Mouse (Mus musculus) erythroblast, adult 5-6 weeks (primary cell): ENCODE measurements around the gene Kat8. TPM values are rescaled to one million over a fixed set of nuclear protein-coding genes. Genes with fewer than 3 reads are reported as not detected.
A peak's percentile ranks its signal among the peaks of the same experiment; 100 is the strongest.
"Not testable (repeated sequence)": the region's sequence is repeated elsewhere in the genome, so short reads cannot be mapped to it uniquely, and the experiment has no call there.

Experiments
- ATAC-seq: replicated peaks from 2 replicates; pipeline ENCODE4 v1.8.0; 2016; ENCODE audit warnings: moderate number of reproducible peaks, mild to moderate bottlenecking, moderate TSS enrichment, inconsistent platforms; ENCODE audit not compliant: poor library complexity, low FRiP score, severe bottlenecking
- total RNA-seq, 2 experiments: library from RNA; stranded (forward) in 1 of 2; stranded (reverse) in 1 of 2; fragments of 150-400 nt in 1 of 2; fragments of 200-764, 138-1000 nt in 1 of 2; gene quantifications; 2 replicates each; pipeline versions ENCODE4 v1.2.3 to v1.2.4; 2015 to 2017; ENCODE audit warnings: low replicate concordance in 2 of 2

The Kat8 gene
- total RNA-seq, 2 experiments from 2014 or later, result 3.5 to 16.4 TPM

DNA sequence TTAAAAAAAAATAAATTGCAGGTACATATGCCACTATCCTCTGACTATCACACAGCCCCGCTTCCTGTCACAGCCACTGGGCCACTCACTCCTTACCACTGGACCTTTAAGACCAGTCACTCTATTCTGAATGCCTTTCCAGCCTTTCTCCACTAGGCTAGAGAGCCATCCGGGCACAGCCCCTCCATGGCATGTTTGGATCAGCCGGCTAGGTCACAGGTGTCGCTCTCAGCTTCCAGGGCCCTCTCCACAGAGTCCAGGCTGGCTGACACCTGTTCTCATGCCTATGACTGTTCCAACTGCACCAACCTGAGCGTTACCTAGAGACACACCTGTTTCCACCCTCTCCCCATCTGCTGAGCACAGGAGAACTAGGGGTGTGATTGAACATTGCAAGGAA, 16.3 kb downstream of the Kat8 start:
- no peak for ATAC-seq

DNA sequence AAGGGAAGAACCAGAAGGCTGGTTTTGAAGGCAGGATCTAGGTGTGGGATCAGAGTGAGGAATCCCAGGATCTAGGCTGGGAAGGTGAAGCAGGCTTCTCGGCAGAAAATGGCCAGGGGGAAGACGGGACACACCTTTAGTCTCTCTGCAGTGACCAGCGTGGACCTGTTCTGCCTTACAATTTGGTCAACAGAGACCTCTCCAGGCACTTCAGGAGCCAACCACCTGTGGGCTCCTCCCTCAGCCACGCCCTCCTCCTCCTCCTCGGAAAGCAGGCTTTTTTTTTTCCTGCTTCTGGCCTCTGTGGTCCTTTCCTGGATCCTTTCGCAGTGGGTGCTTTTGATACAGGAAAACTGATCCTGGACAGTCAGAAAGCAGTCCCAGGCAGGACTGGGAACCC, 17.6 kb downstream of the Kat8 start, which contains the start of gene Prss8:
Gene Prss8 (minus strand): TSS at position 182 of the 400 bp plus-strand sequence.
- no peak for ATAC-seq

DNA sequence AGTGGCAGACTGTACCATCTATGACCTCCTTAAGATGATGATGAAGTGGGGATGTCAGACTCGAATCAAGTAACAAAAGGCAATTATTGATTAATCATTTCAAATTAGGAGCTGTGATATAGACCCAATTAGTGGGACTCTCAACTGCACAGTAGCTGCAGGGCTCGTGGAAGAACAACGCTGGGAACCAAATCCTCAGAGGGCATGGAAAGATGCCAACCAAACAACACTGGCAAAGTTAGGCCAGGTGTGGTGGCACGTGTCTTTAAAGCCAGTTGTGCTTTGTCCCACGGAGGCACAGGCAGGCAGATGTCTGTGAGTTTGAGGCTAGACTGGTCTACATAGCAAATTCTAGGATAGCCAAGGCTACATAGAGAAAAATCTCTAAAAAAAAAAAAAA, 18.3 kb downstream of the Kat8 start:
- ATAC-seq, result no peak

DNA sequence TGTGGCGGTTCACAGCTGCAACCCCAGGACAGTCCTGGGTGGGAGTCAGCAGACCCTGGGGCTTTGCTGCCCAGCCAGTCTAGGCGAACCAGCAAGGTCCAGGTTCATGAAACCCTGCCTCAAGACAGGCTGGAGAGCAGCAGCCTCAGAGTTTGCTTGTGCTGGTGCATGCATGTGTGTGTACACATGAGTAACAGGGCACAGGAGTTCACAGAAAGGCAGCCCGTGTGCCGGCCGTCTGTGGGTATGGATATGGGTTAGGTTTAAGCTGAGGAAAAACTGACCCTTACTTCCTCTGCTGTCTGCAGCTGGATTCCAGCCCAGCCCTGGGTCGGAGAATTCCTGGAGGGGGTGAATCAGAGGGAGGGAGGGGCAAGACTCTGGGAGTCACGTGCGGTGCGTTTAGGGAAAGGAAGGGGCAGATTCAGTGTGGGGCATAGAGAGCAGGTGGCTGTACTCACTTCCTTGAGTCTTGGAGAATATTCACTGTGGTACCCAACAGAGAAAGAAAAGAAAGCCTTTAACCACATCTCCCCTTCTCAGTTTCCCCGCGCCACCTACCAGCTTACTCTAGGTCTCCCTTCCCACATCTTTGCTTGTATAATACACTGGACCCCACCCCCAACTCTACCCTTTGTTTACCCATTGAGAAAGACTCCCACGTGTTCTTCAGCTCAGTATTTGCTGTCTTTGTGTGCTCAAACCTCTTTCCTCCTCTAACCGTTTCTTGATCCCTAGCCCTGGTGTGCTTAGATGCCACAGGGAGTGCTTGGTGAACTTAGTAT, 19.2 kb downstream of the Kat8 start:
- no peak for ATAC-seq

DNA sequence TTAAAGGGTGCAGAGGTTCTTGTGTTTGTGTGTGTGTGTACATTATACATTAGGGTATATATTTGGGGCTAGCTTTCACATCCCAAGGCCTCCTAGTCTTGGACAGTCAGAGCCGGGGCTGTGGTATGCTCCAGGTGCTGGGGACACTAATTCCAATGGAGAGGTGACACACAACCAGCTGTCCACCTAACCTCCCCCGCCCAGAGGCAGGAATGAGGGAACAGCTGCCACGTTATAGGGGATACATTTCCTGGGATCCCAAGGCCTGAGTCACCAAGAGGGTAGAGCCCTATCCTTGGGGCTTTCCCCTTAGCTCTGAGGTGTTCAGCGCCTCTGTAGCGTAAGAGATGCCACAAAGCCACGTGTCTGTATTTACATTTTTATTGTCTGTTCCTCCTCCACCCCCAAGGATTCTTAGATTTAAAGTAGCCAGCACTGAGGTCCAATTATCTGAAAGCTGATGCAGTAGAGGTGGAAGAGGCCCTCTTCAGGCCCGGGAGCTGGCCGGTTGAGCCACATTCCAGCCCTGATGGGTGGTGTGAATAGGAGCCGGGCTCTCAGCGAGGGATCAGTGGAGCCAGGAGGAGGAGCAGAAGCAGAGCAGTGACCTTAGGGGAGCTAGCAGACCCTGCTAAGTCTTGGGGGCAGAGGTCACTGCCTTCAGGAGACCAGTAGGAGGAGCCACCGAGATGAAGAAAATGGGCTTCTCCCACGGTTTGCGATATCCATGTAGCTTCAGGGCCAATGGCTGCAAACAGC, 20.1 kb downstream of the Kat8 start:
- no peak for ATAC-seq

DNA sequence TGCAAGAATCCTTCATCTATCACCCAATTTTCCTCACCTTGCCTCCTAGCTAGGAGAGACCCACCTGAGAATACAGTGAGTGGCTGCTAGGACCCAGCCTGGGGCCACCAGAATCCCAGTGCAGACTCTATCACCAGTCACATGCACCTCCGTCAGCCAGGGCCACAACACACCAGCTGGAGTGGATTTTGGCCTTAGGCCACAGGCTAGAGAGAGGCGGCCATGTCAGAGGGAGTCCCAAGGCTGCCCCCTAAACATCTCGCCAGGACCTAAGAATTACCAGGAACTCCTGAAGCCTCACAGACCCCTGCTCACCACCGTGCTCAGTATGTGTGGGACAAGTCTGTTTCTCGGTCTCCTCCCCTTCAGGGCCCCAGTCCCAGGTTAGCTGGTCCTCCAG, 21.8 kb downstream of the Kat8 start:
- no peak for ATAC-seq

DNA sequence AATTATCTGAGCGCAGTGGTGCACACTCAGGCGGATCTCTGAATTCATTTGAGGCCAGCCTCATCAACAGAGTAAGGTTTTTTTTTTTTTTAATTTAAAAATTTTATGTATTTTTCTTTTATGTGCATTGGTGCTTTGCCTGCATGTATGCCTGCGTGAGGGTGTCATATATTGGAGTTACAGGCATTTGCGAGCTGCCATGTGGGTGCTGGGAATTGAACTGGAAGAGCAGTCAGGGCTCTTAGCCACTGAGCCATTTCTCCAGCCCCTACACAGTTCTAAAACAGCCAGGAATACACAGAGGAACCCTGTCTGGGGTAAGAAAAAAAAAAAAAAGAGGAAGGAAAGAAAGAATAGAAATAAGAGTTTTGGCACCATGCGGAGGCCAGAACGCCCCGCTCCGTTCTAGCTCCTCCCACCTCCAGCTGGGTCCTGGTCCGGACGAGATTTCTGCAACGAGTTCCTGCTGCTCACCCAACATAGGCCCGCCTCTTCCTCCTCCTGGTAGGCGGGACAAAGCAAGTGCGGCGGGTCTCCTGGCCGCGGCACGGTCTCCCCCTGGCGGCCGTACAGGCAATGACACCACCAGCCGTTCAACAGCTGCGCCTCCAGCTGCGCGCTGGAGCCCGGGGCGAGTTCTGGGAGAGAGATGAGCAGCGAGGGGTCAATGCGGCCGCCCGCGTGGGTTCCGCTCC, 22.9 kb downstream of the Kat8 start:
- peak; percentile 98 for ATAC-seq

DNA sequence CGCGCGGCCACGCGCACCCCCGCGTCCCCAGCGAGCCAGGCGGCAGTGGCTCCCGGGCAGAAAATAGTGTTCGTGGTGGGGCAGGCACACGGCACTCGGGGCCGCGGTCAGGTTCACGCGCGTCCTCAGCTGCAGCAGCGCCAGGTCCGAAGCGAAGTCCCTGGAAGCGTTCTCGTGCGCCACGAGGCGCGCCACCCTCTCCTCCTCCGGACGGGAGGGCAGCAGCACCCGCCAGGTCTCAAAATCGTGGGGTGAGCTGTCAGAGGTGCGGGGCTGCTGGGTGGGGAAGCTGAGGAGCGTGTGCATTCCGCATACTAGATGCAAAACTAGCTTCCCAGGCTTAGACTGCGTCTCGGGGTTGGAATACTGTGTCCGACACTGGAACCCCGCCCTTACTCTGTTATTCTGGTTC, 23.4 kb downstream of the Kat8 start:
- 0 out of 2 replicates have a peak, but pooled peaks have one; percentile 8 for ATAC-seq

DNA sequence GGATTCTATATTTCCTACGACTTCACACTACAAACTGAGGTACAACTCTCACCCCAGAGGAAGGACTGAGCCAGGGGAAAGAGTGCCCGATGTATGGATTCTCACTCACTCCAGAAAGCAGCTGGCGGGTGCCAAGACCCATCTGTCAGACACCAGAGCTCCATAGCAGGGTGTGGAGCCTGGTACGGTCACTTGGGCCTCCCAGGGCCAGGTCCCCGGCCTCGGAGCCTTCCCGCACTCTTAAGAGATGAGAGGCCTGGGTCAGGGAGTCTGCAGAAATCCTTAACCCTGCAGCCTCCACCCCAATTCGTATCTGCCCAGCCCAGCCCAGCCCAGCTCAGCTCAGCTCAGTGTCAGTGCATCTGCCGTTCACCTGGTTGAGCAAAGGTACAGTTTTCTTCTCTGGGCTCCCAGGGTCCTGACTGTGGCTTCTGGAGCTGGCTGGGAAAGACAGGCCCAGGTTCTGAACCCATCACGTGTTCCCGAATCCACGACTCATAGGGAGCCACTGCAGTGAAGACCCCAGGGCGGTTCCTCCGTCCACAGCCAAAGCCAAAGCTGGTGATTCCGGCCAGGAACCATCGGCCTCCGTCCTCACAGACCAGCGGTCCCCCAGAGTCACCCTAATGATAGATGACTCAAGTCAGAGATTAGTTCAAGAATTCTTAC, 24.0 kb downstream of the Kat8 start:
- no peak for ATAC-seq

DNA sequence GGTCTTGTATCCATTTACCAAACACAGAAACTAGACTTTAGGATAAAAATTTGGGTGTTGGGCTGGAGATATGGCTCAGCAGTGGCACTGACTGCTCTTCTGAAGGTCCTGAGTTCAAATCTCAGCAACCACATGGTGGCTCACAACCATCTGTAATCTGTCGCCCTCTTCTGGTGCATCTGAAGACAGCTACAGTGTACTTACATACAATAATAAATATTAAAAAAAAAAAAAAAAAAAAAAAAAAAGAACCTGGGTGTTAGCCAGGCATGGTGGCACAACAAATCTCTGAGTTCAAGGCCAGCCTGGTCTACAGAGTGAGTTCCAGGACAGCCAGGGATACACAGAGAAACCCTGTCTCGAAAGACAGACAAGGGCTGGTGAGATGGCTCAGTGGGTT, 29.8 kb downstream of the Kat8 start:
- not testable (repeated sequence) for ATAC-seq

DNA sequence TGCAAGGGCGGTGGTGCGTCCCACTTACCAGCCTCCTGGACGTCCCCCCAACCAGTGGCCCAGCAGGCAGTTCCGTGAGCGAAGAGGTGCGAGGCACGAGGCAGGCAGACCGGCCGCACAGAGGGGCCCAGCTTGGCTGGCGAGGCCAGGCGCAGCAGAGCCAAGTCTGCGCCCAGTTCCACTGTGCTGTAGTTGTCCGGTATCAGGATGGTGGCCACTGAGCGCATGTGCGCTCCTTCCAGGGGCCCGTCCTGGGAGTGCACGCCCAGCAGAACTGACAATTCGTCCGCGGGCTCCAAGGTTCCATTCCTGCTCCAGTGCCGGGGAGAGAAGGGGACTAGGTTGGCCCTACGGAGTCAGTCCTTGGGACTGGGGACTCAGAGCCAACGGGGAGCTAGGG, 32.3 kb downstream of the Kat8 start:
- no peak for ATAC-seq

DNA sequence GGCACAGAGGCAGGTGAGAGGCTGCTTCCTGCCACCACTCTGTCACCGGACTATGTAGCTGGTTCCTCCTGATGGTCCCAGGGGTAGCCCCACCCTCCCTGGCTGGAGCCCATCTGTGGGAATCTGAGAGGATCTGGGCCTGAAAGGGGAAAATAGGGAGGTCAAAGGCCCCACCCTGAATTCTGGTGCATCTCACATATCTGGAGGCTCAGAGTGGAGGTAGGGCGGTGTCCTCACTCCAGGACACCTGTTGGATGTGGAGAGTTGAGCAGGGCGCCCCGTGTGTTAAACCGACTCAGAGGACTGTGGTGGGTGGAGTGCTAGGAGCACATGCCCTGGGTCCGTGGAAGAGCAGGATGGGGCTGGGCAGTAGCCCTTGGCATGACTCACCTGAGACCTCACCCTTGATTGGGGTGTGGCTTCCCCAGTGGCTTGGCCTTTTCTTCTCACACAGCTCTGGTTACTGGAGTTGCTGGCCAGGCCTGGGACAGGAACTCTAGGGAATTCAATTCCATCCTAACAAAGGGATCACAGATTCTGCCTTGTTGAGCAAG, 34.2 kb downstream of the Kat8 start, which contains the start of gene Prss36:
Gene Prss36 (minus strand): TSS at position 256 of the 554 bp plus-strand sequence.
- peak; percentile 32; the same call in 1 of the 2 replicates for ATAC-seq

DNA sequence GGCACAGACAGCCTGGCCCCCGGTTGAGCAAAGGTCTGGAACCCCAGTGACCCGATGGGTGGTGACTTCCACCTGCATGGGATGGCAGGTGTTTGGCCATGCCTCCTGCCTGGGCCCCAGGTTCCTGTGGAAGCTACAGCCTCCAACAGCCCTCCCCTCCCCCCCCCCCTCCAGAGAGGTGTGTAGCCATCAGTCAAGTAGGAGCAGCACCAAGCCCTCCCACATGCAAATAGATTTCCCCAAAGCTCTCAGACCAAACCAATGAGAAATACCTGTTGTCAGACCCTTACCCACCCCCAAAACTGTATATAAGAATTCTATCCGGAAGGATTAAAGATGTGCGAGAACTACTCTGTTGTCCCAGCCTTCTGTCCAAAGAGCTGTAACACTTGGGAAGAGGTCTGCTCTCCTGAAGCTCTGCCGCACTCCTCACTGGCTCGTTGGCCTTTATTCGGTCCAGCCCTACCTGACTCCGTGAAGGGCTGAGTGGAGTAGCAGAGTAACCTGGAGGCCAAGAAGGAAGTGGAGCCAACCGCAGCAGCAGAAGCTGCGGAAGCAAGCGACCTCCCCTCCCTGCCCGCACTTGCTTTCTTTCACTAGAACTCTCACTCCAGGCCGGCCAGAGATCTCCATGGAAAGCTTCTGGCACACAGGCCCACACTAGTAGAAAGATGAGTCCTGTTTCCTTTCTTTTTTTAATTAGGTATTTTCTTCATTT, 40.7 kb downstream of the Kat8 start:
- no peak for ATAC-seq

DNA sequence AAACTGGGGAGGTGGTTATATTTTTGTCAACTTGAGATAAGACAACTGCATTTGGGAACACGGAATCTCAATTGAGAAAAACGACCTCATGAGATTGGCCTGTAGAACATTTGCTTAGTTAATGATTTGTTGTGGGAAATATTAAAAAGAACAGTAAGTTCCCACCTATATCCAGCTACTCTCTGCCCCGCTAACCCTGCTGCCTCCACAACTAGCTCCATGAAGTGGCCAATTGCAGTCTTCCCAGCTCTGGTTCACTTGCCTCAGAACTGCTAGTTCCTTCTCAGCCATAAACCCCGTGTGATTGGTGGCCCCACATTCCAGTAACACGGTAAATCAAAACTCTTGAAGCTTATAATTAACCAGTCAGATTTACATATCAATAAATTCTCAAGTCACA, 47.0 kb downstream of the Kat8 start:
- no peak for ATAC-seq

DNA sequence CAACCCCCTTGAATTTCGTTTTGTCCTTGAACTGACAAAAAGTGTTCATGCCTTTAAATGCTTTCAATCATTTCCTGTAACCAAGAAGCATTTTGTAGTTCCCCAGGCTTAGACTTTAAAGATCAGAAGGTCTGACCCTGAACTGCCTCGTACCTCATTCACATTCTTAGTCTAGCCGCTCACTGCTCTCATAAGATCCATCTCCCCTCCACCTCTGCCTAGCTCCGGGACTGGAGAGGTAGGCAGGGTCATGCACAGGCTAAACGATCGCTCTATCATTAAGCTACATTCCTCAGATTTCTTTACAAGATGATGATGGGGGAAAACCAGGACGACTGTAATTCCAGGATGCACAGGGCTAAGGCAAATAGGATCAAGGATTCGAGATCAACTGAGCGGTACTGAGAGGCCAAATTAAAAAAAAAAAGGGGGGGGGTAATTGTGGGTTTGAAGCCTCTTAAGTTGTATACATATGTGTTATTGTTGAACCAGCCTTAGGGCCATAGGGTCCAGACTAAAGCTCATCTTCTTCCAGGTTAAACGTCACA, 54.1 kb downstream of the Kat8 start:
- peak; percentile 11; the same call in 1 of the 2 replicates for ATAC-seq

DNA sequence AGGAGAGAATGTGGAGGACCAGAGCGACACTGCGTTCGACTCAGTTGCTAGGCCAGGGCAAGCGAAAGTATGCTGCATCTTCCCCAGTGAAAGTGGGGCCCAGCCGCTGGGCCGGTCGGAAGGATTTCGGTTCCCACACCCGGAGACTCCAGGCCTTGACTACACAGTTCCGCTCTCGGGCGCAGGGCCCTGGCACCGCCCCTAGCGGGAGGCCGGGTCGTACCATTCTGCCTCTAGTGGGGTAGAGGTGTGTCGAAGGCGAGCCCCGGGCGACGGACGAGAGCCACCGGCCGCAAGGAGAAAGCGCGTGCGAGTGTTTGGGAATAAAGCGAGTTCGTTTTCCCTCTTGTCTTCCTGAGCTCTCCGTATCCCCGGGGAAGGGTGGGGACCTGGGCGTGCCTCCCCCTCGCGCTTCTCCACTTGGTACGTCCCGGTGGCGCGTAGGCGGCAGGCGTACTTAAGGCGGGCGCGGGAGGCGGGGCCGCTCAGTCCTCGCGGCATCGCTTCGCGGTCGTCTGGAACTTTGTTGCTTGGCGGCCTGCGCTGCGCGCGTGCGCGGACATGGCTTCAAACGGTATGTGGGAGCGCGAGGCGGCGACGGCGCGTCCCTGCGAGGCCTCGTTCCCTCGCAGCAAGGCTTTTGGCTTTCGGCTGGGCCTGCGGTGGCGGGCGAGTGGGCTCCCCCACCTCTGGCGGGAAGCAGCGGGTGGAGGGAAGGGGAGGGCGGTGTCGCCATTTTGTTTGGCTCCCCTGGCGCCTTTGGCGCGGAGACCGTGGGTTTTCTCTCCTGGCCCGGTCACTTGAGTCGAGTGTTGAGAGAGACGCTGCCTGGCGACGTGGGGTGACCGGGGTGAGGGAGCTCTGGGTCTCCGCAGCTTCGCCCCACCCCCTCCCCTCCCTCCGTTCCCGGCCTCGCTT, 54.9 kb downstream of the Kat8 start, which contains the start of gene Fus:
Gene Fus (plus strand): TSS at position 454 of the 918 bp plus-strand sequence.
- peak; percentile 92 for ATAC-seq
